Mouse (Mus musculus) liver, embryonic 14.5 days (tissue): ENCODE data around the gene Nfia. TPM values are rescaled to one million over a fixed set of nuclear protein-coding genes. Genes with fewer than 3 reads are reported as not detected.

Source experiments
- ATAC-seq: fragments of 200-750 bp; cut with Nextera tagmentation; 2 replicates; pipeline ENCODE4 v1.8.0; 2017; ENCODE audit warnings: moderate number of reproducible peaks, mild to moderate bottlenecking, moderate library complexity; ENCODE audit not compliant: insufficient read depth
- DNase-seq, 3 experiments: peaks; one replicate each; pipeline ENCODE4 v3.0.0-alpha.2; 2012 to 2013; ENCODE audit warnings: low read depth in 3 of 3, low spot score in 3 of 3
- H3K27ac ChIP-seq: fragments of 300-500 bp; sonication (generic); 2 replicates; pipeline ENCODE4 v1.5.1; 2014; ENCODE audit warnings: moderate library complexity, mild to moderate bottlenecking, control low read depth, inconsistent platforms
- H3K27me3 ChIP-seq: fragments of 300-500 bp; sonication (generic); 2 replicates; pipeline ENCODE4 v1.6.1; 2014; ENCODE audit warnings: mild to moderate bottlenecking, low read length, moderate library complexity; ENCODE audit not compliant: control insufficient read depth, insufficient read depth
- H3K36me3 ChIP-seq: fragments of 300-500 bp; sonication (generic); replicated peaks from 2 replicates; pipeline ENCODE4 v1.6.1; 2014; ENCODE audit warnings: low read depth; ENCODE audit not compliant: control insufficient read depth, insufficient read depth
- H3K4me1 ChIP-seq, 2 experiments: fragments of 200-500 bp in 1 of 2; fragments of 300-500 bp in 1 of 2; sonication (generic) in 1 of 2; replicated peaks; 2 replicates each; pipeline ENCODE4 v1.6.1; 2012 to 2014; ENCODE audit warnings: antibody characterized with exemption in 1 of 2, inconsistent platforms in 1 of 2, low read length in 1 of 2; ENCODE audit not compliant: control insufficient read depth in 2 of 2, insufficient read depth in 2 of 2
- H3K4me2 ChIP-seq: fragments of 300-500 bp; sonication (generic); 2 replicates; pipeline ENCODE4 v1.6.1; 2014; ENCODE audit warnings: low read depth, mild to moderate bottlenecking, control low read depth, moderate library complexity
- H3K4me3 ChIP-seq, 2 experiments: fragments of 200-500 bp in 1 of 2; fragments of 300-500 bp in 1 of 2; sonication (generic) in 1 of 2; 2 replicates each; pipeline ENCODE4 v1.5.1; 2012 to 2014; ENCODE audit warnings: low read depth in 2 of 2, low read length in 2 of 2, mild to moderate bottlenecking in 2 of 2, control low read depth in 1 of 2, inconsistent platforms in 1 of 2, moderate library complexity in 1 of 2; ENCODE audit not compliant: insufficient read depth in 1 of 2
- H3K9ac ChIP-seq: fragments of 300-500 bp; sonication (generic); replicated peaks from 2 replicates; pipeline ENCODE4 v1.6.1; 2014; ENCODE audit warnings: mild to moderate bottlenecking, control low read depth, moderate library complexity
- H3K9me3 ChIP-seq: fragments of 300-500 bp; sonication (generic); 2 replicates; pipeline ENCODE4 v1.6.1; 2016; ENCODE audit warnings: low read length, mixed read lengths; ENCODE audit not compliant: control insufficient read depth
- CTCF ChIP-seq: IDR thresholded peaks from 2 replicates; pipeline ENCODE4 v1.5.1; 2016; ENCODE audit warnings: antibody characterized with exemption, low read depth, control low read depth
- EP300 ChIP-seq: IDR thresholded peaks from 2 replicates; pipeline ENCODE4 v1.6.1; 2016; ENCODE audit warnings: antibody characterized with exemption, low read depth
- WGBS: fragments of 180-500 bp; shearing (Covaris S2); extraction: QIAGEN DNeasy Blood & Tissue Kit; methylation state at CpG from one replicate; pipeline ENCODE4 v1.1.7; 2014; ENCODE audit not compliant: insufficient replicate concordance; 5-methylcytosine and 5-hydroxymethylcytosine counted together
- polyA plus RNA-seq, 2 experiments: library from polyadenylated mRNA; depleted of rRNA in 1 of 2; stranded (reverse) in 1 of 2; unstranded in 1 of 2; fragments of >200 nt; fragmentation: Nextera tagmentation in 1 of 2; extraction: Ambion mirVana in 1 of 2; gene quantifications; 2 replicates each; pipeline versions ENCODE4 v1.2.1 to v1.2.3; 2012 to 2014

Gene Nfia
- polyA plus RNA-seq, 2 experiments = 1.0 to 2.6 TPM

- no peaks in the 10 kb centered on the region for H3K9me3 ChIP-seq
- H3K27ac ChIP-seq = no peak overlapping the region
- H3K4me1 ChIP-seq = peaks cover 0 to 6% of the 10 kb centered on the region in 2 experiments; a peak in 1 of 4 replicates
- H3K9ac ChIP-seq = no peak overlapping the region
- no peaks in the 10 kb centered on the region for H3K36me3 ChIP-seq
- no peak for DNase-seq
- WGBS = 53% methylated on average over 9 of the region's 9 CpGs
- TF ChIP-seq CTCF (no peak), EP300 (no peak)
- H3K27me3 ChIP-seq = no peaks in the 10 kb centered on the region
- H3K4me3 ChIP-seq = no peak overlapping the region
- ATAC-seq = no peak
- H3K4me2 ChIP-seq = no peak overlapping the region
Observed at GRCm38 (mm10) chr4:97871770-97872439, 99.4 kb downstream of the Nfia start.

GRCm38 (mm10) chr4:97874916-97875315, 102.4 kb downstream of the Nfia start:
- Histone ChIP-seq H3K9ac (no peak overlapping the region), H3K9me3 (no peaks in the 10 kb centered on the region), H3K36me3 (no peaks in the 10 kb centered on the region), H3K4me3 (no peak overlapping the region), H3K27ac (no peak overlapping the region), H3K4me1 (peaks cover 0 to 4% of the 10 kb centered on the region in 2 experiments; a peak in 1 of 4 replicates), H3K27me3 (no peaks in the 10 kb centered on the region), H3K4me2 (no peak overlapping the region)
- ATAC-seq (no peak), DNase-seq (no peak)
- 56% methylated on average over 3 of the region's 3 CpGs for WGBS
- TF ChIP-seq EP300 (no peak), CTCF (no peak)

GRCm38 (mm10) chr4:97875901-97876300, 103.4 kb downstream of the Nfia start:
- Histone ChIP-seq H3K4me3 (no peak overlapping the region), H3K9ac (no peak overlapping the region), H3K4me2 (no peak overlapping the region), H3K36me3 (no peaks in the 10 kb centered on the region), H3K9me3 (no peaks in the 10 kb centered on the region), H3K4me1 (0 out of 4 replicates have a peak, but pooled peaks cover 0 to 2% of the 10 kb centered on the region in 2 experiments), H3K27ac (no peak overlapping the region), H3K27me3 (no peaks in the 10 kb centered on the region)
- 55% methylated on average over 3 of the region's 3 CpGs for WGBS
- ATAC-seq = no peak
- no peak for TF ChIP-seq CTCF
- TF ChIP-seq EP300 = no peak
- DNase-seq = no peak

GRCm38 (mm10) chr4:97879696-97880095, 107.2 kb downstream of the Nfia start:
- Histone ChIP-seq H3K4me2 (no peak overlapping the region), H3K4me1 (peaks cover 0 to 4% of the 10 kb centered on the region in 2 experiments; a peak in 1 of 4 replicates), H3K9ac (no peak overlapping the region), H3K36me3 (no peaks in the 10 kb centered on the region), H3K4me3 (no peak overlapping the region), H3K27ac (no peak overlapping the region), H3K27me3 (no peaks in the 10 kb centered on the region), H3K9me3 (no peaks in the 10 kb centered on the region)
- TF ChIP-seq EP300 (no peak), CTCF (no peak)
- no peak for ATAC-seq
- no peak for DNase-seq
- 59% methylated on average over 7 of the region's 7 CpGs for WGBS

GRCm38 (mm10) chr4:97880120-97881055, 107.9 kb downstream of the Nfia start:
- 71% methylated on average over 9 of the region's 9 CpGs for WGBS
- DNase-seq = no peak
- H3K4me2 ChIP-seq = no peak overlapping the region
- H3K27me3 ChIP-seq = no peaks in the 10 kb centered on the region
- no peaks in the 10 kb centered on the region for H3K9me3 ChIP-seq
- no peak overlapping the region for H3K9ac ChIP-seq
- ATAC-seq = no peak
- no peaks in the 10 kb centered on the region for H3K36me3 ChIP-seq
- no peak overlapping the region for H3K4me3 ChIP-seq
- TF ChIP-seq EP300 = no peak
- no peak for TF ChIP-seq CTCF
- H3K27ac ChIP-seq = no peak overlapping the region
- H3K4me1 ChIP-seq = peaks cover 0 to 4% of the 10 kb centered on the region in 2 experiments; a peak in 1 of 4 replicates
